Mouse (Mus musculus): ENCODE results near the gene Pak4. TPM values are rescaled to one million over a fixed set of nuclear protein-coding genes. Genes with fewer than 3 reads are reported as not detected.
"Not testable (repeated sequence)": the region's sequence is repeated elsewhere in the genome, so short reads cannot be mapped to it uniquely, and the experiment has no call there.

Gene Pak4
- polyA plus RNA-seq, 1 experiment, result not detected

GRCm38 (mm10) chr7:28619098-28619715 is 21.2 kb upstream of the Pak4 start:
- TF ChIP-seq POLR2A (IDR thresholded peaks at IDR 0.05; ENCODE audit: insufficient read depth, low read depth, low read length), result no peak
- TF ChIP-seq CTCF (IDR thresholded peaks at IDR 0.05; ENCODE audit: insufficient read depth, low read depth, low read length), result no peak
- H3K4me3 ChIP-seq (ENCODE audit: insufficient read depth, low read depth, low read length), result no peak overlapping the region
- H3K4me1 ChIP-seq (ENCODE audit: control insufficient read depth, insufficient read depth, low read length), result no peaks in the 10 kb centered on the region
- WGBS, result 74% methylated on average over 9 of the region's 9 CpGs
- H3K27ac ChIP-seq (ENCODE audit: insufficient read depth, low read depth, low read length), result no peak overlapping the region

GRCm38 (mm10) chr7:28605951-28606350 is 8.0 kb upstream of the Pak4 start:
- whole genome bisulfite sequencing, result 88% methylated on average over 8 of the region's 8 CpGs

DNA sequence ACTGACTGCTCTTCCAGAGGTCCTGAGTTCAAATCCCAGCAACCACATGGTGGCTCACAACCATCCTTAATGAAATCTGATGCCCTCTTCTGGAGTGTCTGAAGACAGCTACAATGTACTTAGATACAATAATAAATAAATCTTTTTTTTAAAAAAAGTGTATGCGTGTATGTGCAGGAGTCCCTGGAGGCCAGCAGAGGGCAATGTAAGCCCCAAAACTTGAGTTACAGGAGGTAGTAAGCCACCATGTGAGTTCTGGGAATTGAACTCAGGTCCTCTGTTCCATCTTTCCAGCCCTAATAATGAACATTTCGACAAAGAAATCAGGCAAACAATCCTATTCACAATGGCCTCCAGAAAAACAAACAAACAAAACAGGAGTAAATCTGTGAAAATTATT is 5.8 kb upstream of the Pak4 start:
- not testable (repeated sequence) for H3K4me1 ChIP-seq (ENCODE audit: control insufficient read depth, insufficient read depth, low read length); H3K27ac ChIP-seq (ENCODE audit: insufficient read depth, low read depth, low read length); H3K4me3 ChIP-seq (ENCODE audit: insufficient read depth, low read depth, low read length)
- 89% methylated on average over 2 of the region's 2 CpGs for WGBS

More at GRCm38 (mm10) chr7:28605951-28606350, 8.0 kb upstream of the Pak4 start:
- Histone ChIP-seq H3K4me1 (ENCODE audit: control insufficient read depth, insufficient read depth, low read length) (no peaks in the 10 kb centered on the region), H3K27ac (ENCODE audit: insufficient read depth, low read depth, low read length) (no peak overlapping the region), H3K4me3 (ENCODE audit: insufficient read depth, low read depth, low read length) (no peak overlapping the region)
- TF ChIP-seq CTCF (IDR thresholded peaks at IDR 0.05; ENCODE audit: insufficient read depth, low read depth, low read length) (no peak), POLR2A (IDR thresholded peaks at IDR 0.05; ENCODE audit: insufficient read depth, low read depth, low read length) (no peak)

GRCm38 (mm10) chr7:28603136-28603535 is 5.2 kb upstream of the Pak4 start:
- WGBS, result 79% methylated on average over 5 of the region's 5 CpGs
- TF ChIP-seq CTCF (IDR thresholded peaks at IDR 0.05; ENCODE audit: insufficient read depth, low read depth, low read length) (no peak), POLR2A (IDR thresholded peaks at IDR 0.05; ENCODE audit: insufficient read depth, low read depth, low read length) (no peak)
- Histone ChIP-seq H3K4me1 (ENCODE audit: control insufficient read depth, insufficient read depth, low read length) (no peaks in the 10 kb centered on the region), H3K4me3 (ENCODE audit: insufficient read depth, low read depth, low read length) (no peak overlapping the region), H3K27ac (ENCODE audit: insufficient read depth, low read depth, low read length) (no peak overlapping the region)

GRCm38 (mm10) chr7:28601668-28602067 is 3.7 kb upstream of the Pak4 start:
- H3K4me3 ChIP-seq (ENCODE audit: insufficient read depth, low read depth, low read length), result no peak overlapping the region
- 5% methylated on average over 7 of the region's 7 CpGs for WGBS
- TF ChIP-seq POLR2A (IDR thresholded peaks at IDR 0.05; ENCODE audit: insufficient read depth, low read depth, low read length) (no peak), CTCF (IDR thresholded peaks at IDR 0.05; ENCODE audit: insufficient read depth, low read depth, low read length) (peak; percentile 18; the same call in 1 of the 2 replicates)
- H3K4me1 ChIP-seq (ENCODE audit: control insufficient read depth, insufficient read depth, low read length), result peaks cover 9% of the 10 kb centered on the region
- H3K27ac ChIP-seq (ENCODE audit: insufficient read depth, low read depth, low read length), result peak overlapping the region; percentile 5; the same call in 1 of the 2 replicates

- Histone ChIP-seq H3K4me1 (ENCODE audit: control insufficient read depth, insufficient read depth, low read length) (peaks cover 15% of the 10 kb centered on the region), H3K27ac (ENCODE audit: insufficient read depth, low read depth, low read length) (0 out of 2 replicates have a peak overlapping the region, but pooled peaks have one; percentile 5), H3K4me3 (ENCODE audit: insufficient read depth, low read depth, low read length) (no peak overlapping the region)
- WGBS, result 7% methylated on average over 11 of the region's 11 CpGs
- TF ChIP-seq CTCF (IDR thresholded peaks at IDR 0.05; ENCODE audit: insufficient read depth, low read depth, low read length), result peak; percentile 49; the same call in 1 of the 2 replicates
- TF ChIP-seq POLR2A (IDR thresholded peaks at IDR 0.05; ENCODE audit: insufficient read depth, low read depth, low read length), result no peak
Measured at GRCm38 (mm10) chr7:28601029-28601428, 3.0 kb upstream of the Pak4 start.

- WGBS, result 71% methylated on average over 2 of the region's 2 CpGs
- Histone ChIP-seq H3K4me1 (ENCODE audit: control insufficient read depth, insufficient read depth, low read length) (peaks cover 23% of the 10 kb centered on the region), H3K27ac (ENCODE audit: insufficient read depth, low read depth, low read length) (no peak overlapping the region), H3K4me3 (ENCODE audit: insufficient read depth, low read depth, low read length) (no peak overlapping the region)
- TF ChIP-seq CTCF (IDR thresholded peaks at IDR 0.05; ENCODE audit: insufficient read depth, low read depth, low read length) (no peak), POLR2A (IDR thresholded peaks at IDR 0.05; ENCODE audit: insufficient read depth, low read depth, low read length) (no peak)
Measured at GRCm38 (mm10) chr7:28598951-28599350, 966 bp upstream of the Pak4 start.

DNA sequence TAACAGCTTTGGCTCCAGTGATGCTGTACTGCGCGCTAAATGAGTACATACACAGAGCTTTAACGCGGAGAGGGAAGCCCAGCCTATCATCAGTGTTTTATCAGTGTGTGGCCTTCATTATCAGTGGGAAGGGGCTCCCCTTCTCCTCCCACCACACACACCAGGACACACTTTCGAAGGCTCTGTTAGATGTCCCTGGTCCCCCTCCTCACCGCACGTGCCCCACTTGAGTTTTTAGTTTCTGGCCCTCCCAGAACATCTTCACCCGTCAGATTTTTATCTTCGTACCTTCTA is 761 bp downstream of the Pak4 start:
- TF ChIP-seq POLR2A (IDR thresholded peaks at IDR 0.05; ENCODE audit: insufficient read depth, low read depth, low read length) (no peak), CTCF (IDR thresholded peaks at IDR 0.05; ENCODE audit: insufficient read depth, low read depth, low read length) (no peak)
- WGBS, result 2% methylated on average over 9 of the region's 9 CpGs
- Histone ChIP-seq H3K27ac (ENCODE audit: insufficient read depth, low read depth, low read length) (no peak overlapping the region), H3K4me1 (ENCODE audit: control insufficient read depth, insufficient read depth, low read length) (peaks cover 28% of the 10 kb centered on the region), H3K4me3 (ENCODE audit: insufficient read depth, low read depth, low read length) (peak overlapping the region; percentile 52)

DNA sequence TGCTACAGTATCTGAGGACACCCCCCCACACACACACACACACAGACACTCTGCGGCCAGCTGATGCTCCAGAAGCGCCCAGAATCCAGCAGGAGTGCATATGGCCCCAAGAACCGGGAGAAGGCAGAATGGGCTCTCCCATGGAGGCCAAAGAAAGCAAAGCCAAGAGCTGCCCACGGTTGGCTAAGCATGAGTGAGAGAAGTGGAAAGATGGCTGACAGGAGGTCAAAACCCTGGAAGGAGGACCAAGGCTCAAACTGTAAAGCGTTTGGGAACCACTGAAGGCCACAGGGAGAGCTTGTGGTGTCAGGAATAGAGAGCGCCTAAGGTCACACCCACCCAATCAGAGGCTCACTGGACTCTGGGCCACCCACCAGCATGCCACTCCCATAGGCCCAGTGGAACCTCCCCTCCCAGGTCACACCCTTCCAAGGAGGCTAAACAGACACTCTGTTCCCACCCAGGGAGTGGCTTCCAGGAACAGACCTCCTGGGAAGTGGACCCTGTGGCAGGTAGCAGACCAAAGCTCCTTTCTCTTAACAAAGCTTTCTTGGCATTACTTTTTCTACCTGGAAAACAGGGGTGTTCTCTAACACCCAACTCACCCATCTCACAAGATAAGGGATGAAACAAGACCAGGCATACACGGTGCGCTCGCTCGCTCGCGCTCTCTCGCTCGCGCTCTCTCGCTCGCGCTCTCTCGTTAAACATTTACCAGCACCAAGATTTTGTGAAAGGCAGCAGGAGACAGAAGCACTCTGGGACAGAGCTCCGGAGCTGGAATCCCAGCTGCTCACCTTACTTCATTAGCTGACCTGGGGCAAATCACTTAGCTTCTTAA is 1.3 kb downstream of the Pak4 start:
- 48% methylated on average over 20 of the region's 20 CpGs for WGBS
- peaks cover 28% of the 10 kb centered on the region for H3K4me1 ChIP-seq (ENCODE audit: control insufficient read depth, insufficient read depth, low read length)
- TF ChIP-seq POLR2A (IDR thresholded peaks at IDR 0.05; ENCODE audit: insufficient read depth, low read depth, low read length) (no peak), CTCF (IDR thresholded peaks at IDR 0.05; ENCODE audit: insufficient read depth, low read depth, low read length) (no peak)
- peak overlapping the region; percentile 52 for H3K4me3 ChIP-seq (ENCODE audit: insufficient read depth, low read depth, low read length)
- no peak overlapping the region for H3K27ac ChIP-seq (ENCODE audit: insufficient read depth, low read depth, low read length)
